Mouse (Mus musculus): Measurements from ENCODE around the gene Cbln3. TPM values are rescaled to one million over a fixed set of nuclear protein-coding genes. Genes with fewer than 3 reads are reported as not detected.

The Cbln3 gene
- 0.35 and 0.56 TPM in 2 replicates for polyA plus RNA-seq (2015; fragmentation: Nextera tagmentation; extraction: Ambion mirVana)

- no peaks in the 10 kb centered on the region for H3K27me3 ChIP-seq (replicated peaks; ENCODE audit: control insufficient read depth, insufficient read depth, low read length)
- ATAC-seq = peak; percentile 65
- peak within 1 kb of the TSS; percentile 84 for H3K27ac ChIP-seq (ENCODE audit: low read depth, low read length)
- peak within 1 kb of the TSS; percentile 92 for H3K4me3 ChIP-seq (ENCODE audit: low read length)
- peaks cover 19% of the 10 kb centered on the region for H3K4me1 ChIP-seq (ENCODE audit: control insufficient read depth, insufficient read depth, low read depth, low read length)
- WGBS = 25% methylated on average over 4 of the region's 4 CpGs
- H3K36me3 ChIP-seq (ENCODE audit: control insufficient read depth, insufficient read depth, low read length) = peaks cover 17% of the 10 kb centered on the region
- H3K9ac ChIP-seq (ENCODE audit: low read depth, low read length) = peak within 1 kb of the TSS; percentile 95
- H3K4me2 ChIP-seq (ENCODE audit: low read length) = peak within 1 kb of the TSS; percentile 74
- no peaks in the 10 kb centered on the region for H3K9me3 ChIP-seq (ENCODE audit: control insufficient read depth, low read length)
These were observed at the start of gene Cbln3 for GRCm38 (mm10) chr14:55884166-55884565. TSS of gene Cbln3 (minus strand) at chr14:55884392.

GRCm38 (mm10) chr14:55933586-55933985 is 49.4 kb upstream of the Cbln3 start:
- H3K4me1 ChIP-seq (ENCODE audit: control insufficient read depth, insufficient read depth, low read depth, low read length) = no peaks in the 10 kb centered on the region
- no peak overlapping the region for H3K27ac ChIP-seq (ENCODE audit: low read depth, low read length)
- no peak for ATAC-seq
- H3K4me2 ChIP-seq (ENCODE audit: low read length) = no peak overlapping the region
- H3K36me3 ChIP-seq (ENCODE audit: control insufficient read depth, insufficient read depth, low read length) = no peaks in the 10 kb centered on the region
- H3K9me3 ChIP-seq (ENCODE audit: control insufficient read depth, low read length) = no peaks in the 10 kb centered on the region
- no peaks in the 10 kb centered on the region for H3K27me3 ChIP-seq (replicated peaks; ENCODE audit: control insufficient read depth, insufficient read depth, low read length)
- H3K9ac ChIP-seq (ENCODE audit: low read depth, low read length) = no peak overlapping the region
- 55% methylated on average over 7 of the region's 7 CpGs for WGBS
- H3K4me3 ChIP-seq (ENCODE audit: low read length) = no peak overlapping the region

- H3K27ac ChIP-seq (ENCODE audit: low read depth, low read length) = no peak overlapping the region
- no peaks in the 10 kb centered on the region for H3K9me3 ChIP-seq (ENCODE audit: control insufficient read depth, low read length)
- H3K9ac ChIP-seq (ENCODE audit: low read depth, low read length) = no peak overlapping the region
- H3K4me1 ChIP-seq (ENCODE audit: control insufficient read depth, insufficient read depth, low read depth, low read length) = no peaks in the 10 kb centered on the region
- no peak overlapping the region for H3K4me3 ChIP-seq (ENCODE audit: low read length)
- WGBS = 81% methylated on average over 12 of the region's 12 CpGs
- H3K36me3 ChIP-seq (ENCODE audit: control insufficient read depth, insufficient read depth, low read length) = no peaks in the 10 kb centered on the region
- H3K4me2 ChIP-seq (ENCODE audit: low read length) = no peak overlapping the region
- H3K27me3 ChIP-seq (replicated peaks; ENCODE audit: control insufficient read depth, insufficient read depth, low read length) = no peaks in the 10 kb centered on the region
- ATAC-seq = no peak
These were observed 45.2 kb upstream of the Cbln3 start for GRCm38 (mm10) chr14:55929263-55929997.

GRCm38 (mm10) chr14:55926847-55927246 is 42.7 kb upstream of the Cbln3 start:
- Histone ChIP-seq H3K27ac (ENCODE audit: low read depth, low read length) (no peak overlapping the region), H3K36me3 (ENCODE audit: control insufficient read depth, insufficient read depth, low read length) (no peaks in the 10 kb centered on the region), H3K4me1 (ENCODE audit: control insufficient read depth, insufficient read depth, low read depth, low read length) (no peaks in the 10 kb centered on the region), H3K4me3 (ENCODE audit: low read length) (no peak overlapping the region), H3K9me3 (ENCODE audit: control insufficient read depth, low read length) (no peaks in the 10 kb centered on the region), H3K9ac (ENCODE audit: low read depth, low read length) (no peak overlapping the region), H3K4me2 (ENCODE audit: low read length) (no peak overlapping the region), H3K27me3 (replicated peaks; ENCODE audit: control insufficient read depth, insufficient read depth, low read length) (no peaks in the 10 kb centered on the region)
- WGBS = 87% methylated on average over 4 of the region's 4 CpGs
- ATAC-seq = no peak

- Histone ChIP-seq H3K27ac (ENCODE audit: low read depth, low read length) (no peak overlapping the region), H3K9me3 (ENCODE audit: control insufficient read depth, low read length) (no peaks in the 10 kb centered on the region), H3K4me2 (ENCODE audit: low read length) (no peak overlapping the region), H3K9ac (ENCODE audit: low read depth, low read length) (no peak overlapping the region), H3K4me1 (ENCODE audit: control insufficient read depth, insufficient read depth, low read depth, low read length) (no peaks in the 10 kb centered on the region), H3K4me3 (ENCODE audit: low read length) (no peak overlapping the region), H3K36me3 (ENCODE audit: control insufficient read depth, insufficient read depth, low read length) (no peaks in the 10 kb centered on the region), H3K27me3 (replicated peaks; ENCODE audit: control insufficient read depth, insufficient read depth, low read length) (no peaks in the 10 kb centered on the region)
- WGBS = 86% methylated on average over 7 of the region's 7 CpGs
- no peak for ATAC-seq
These were observed 38.5 kb upstream of the Cbln3 start for GRCm38 (mm10) chr14:55922475-55923232.

GRCm38 (mm10) chr14:55918240-55919082 is 34.3 kb upstream of the Cbln3 start:
- peak; percentile 90 for ATAC-seq
- no peak overlapping the region for H3K4me3 ChIP-seq (ENCODE audit: low read length)
- 41% methylated on average over 14 of the region's 14 CpGs for WGBS

GRCm38 (mm10) chr14:55913406-55913805 is 29.2 kb upstream of the Cbln3 start:
- Histone ChIP-seq H3K4me1 (ENCODE audit: control insufficient read depth, insufficient read depth, low read depth, low read length) (no peaks in the 10 kb centered on the region), H3K27ac (ENCODE audit: low read depth, low read length) (no peak overlapping the region), H3K27me3 (replicated peaks; ENCODE audit: control insufficient read depth, insufficient read depth, low read length) (no peaks in the 10 kb centered on the region), H3K9me3 (ENCODE audit: control insufficient read depth, low read length) (peaks cover 2% of the 10 kb centered on the region; the same call in 1 of the 2 replicates), H3K36me3 (ENCODE audit: control insufficient read depth, insufficient read depth, low read length) (no peaks in the 10 kb centered on the region), H3K9ac (ENCODE audit: low read depth, low read length) (no peak overlapping the region), H3K4me3 (ENCODE audit: low read length) (no peak overlapping the region), H3K4me2 (ENCODE audit: low read length) (no peak overlapping the region)
- WGBS = 63% methylated on average over 4 of the region's 4 CpGs
- no peak for ATAC-seq

More at GRCm38 (mm10) chr14:55918240-55919082, 34.3 kb upstream of the Cbln3 start:
- Histone ChIP-seq H3K36me3 (ENCODE audit: control insufficient read depth, insufficient read depth, low read length) (no peaks in the 10 kb centered on the region), H3K9ac (ENCODE audit: low read depth, low read length) (peak overlapping the region; percentile 58), H3K27me3 (replicated peaks; ENCODE audit: control insufficient read depth, insufficient read depth, low read length) (no peaks in the 10 kb centered on the region), H3K4me1 (ENCODE audit: control insufficient read depth, insufficient read depth, low read depth, low read length) (no peaks in the 10 kb centered on the region), H3K27ac (ENCODE audit: low read depth, low read length) (no peak overlapping the region), H3K9me3 (ENCODE audit: control insufficient read depth, low read length) (peaks cover 2% of the 10 kb centered on the region; the same call in 1 of the 2 replicates), H3K4me2 (ENCODE audit: low read length) (peak overlapping the region; percentile 38)

GRCm38 (mm10) chr14:55905518-55905917 is 21.3 kb upstream of the Cbln3 start:
- 34% methylated on average over 1 of the region's 1 CpGs for WGBS
- H3K9me3 ChIP-seq (ENCODE audit: control insufficient read depth, low read length) = no peaks in the 10 kb centered on the region
- no peaks in the 10 kb centered on the region for H3K36me3 ChIP-seq (ENCODE audit: control insufficient read depth, insufficient read depth, low read length)
- H3K4me2 ChIP-seq (ENCODE audit: low read length) = no peak overlapping the region
- no peak overlapping the region for H3K9ac ChIP-seq (ENCODE audit: low read depth, low read length)
- H3K27ac ChIP-seq (ENCODE audit: low read depth, low read length) = no peak overlapping the region
- H3K4me3 ChIP-seq (ENCODE audit: low read length) = no peak overlapping the region
- no peaks in the 10 kb centered on the region for H3K27me3 ChIP-seq (replicated peaks; ENCODE audit: control insufficient read depth, insufficient read depth, low read length)
- peaks cover 6% of the 10 kb centered on the region for H3K4me1 ChIP-seq (ENCODE audit: control insufficient read depth, insufficient read depth, low read depth, low read length)
- ATAC-seq = no peak

All from hindbrain, embryonic 16.5 days (tissue).